Mouse (Mus musculus) C2C12 (cell line): ENCODE data around the gene Btnl2. TPM values are rescaled to one million over a fixed set of nuclear protein-coding genes. Genes with fewer than 3 reads are reported as not detected.

Source experiments
- H3K27me3 ChIP-seq: one replicate; pipeline ENCODE4 v1.6.1; 2011; ENCODE audit not compliant: control insufficient read depth, insufficient read depth, insufficient read length
- H3K36me3 ChIP-seq: one replicate; pipeline ENCODE4 v1.6.1; 2011; ENCODE audit not compliant: control insufficient read depth, insufficient read depth
- H3K4me3 ChIP-seq: one replicate; pipeline ENCODE4 v1.5.1; 2011; ENCODE audit warnings: mild to moderate bottlenecking, control low read depth; ENCODE audit not compliant: poor library complexity, insufficient read depth, severe bottlenecking
- H3K79me2 ChIP-seq: one replicate; pipeline ENCODE4 v1.6.1; 2011; ENCODE audit not compliant: control insufficient read depth, insufficient read depth
- H3K79me3 ChIP-seq: one replicate; pipeline ENCODE4 v1.6.1; 2011; ENCODE audit warnings: low read depth, control low read depth
- H3ac ChIP-seq: one replicate; pipeline ENCODE3; 2011; ENCODE audit warnings: low read depth; ENCODE audit not compliant: control insufficient read depth, insufficient read length
- CEBPB ChIP-seq: IDR thresholded peaks from one replicate; pipeline ENCODE4 v1.6.1; 2011; ENCODE audit warnings: low read depth, mild to moderate bottlenecking, control low read depth, moderate library complexity
- CTCF ChIP-seq: IDR thresholded peaks from one replicate; pipeline ENCODE4 v1.5.1; 2011; ENCODE audit not compliant: control insufficient read depth, insufficient read depth, insufficient read length
- FOSL1 ChIP-seq: IDR thresholded peaks from one replicate; pipeline ENCODE4 v1.8.0; 2011; ENCODE audit warnings: mild to moderate bottlenecking, low read length; ENCODE audit not compliant: poor library complexity, insufficient read depth, severe bottlenecking
- MAX ChIP-seq: IDR thresholded peaks from one replicate; pipeline ENCODE4 v1.6.1; 2011; ENCODE audit warnings: mild to moderate bottlenecking, control low read depth
- MYOD1 ChIP-seq: IDR thresholded peaks from one replicate; pipeline ENCODE4 v1.6.1; 2011; ENCODE audit warnings: low read depth; ENCODE audit not compliant: control insufficient read depth, insufficient read length
- MYOG ChIP-seq: IDR thresholded peaks from one replicate; pipeline ENCODE4 v1.6.1; 2011; ENCODE audit not compliant: control insufficient read depth, insufficient read length; ENCODE audit errors: extremely low read depth
- USF1 ChIP-seq: IDR thresholded peaks from one replicate; pipeline ENCODE4 v1.6.1; 2011; ENCODE audit warnings: low read depth, mild to moderate bottlenecking, control low read depth, moderate library complexity
- long read RNA-seq, 2 experiments: library from polyadenylated mRNA; unstranded; transcript quantifications; one replicate each; pipeline ENCODE4 v2.0.0; 2019 to 2020
- polyA plus RNA-seq: library from polyadenylated mRNA; unstranded; fragments of >200 nt; fragmentation: generic; extraction: Trizol; gene quantifications from one replicate; pipeline ENCODE4 v1.2.1, GENCODE M21; 2012; ENCODE audit warnings: missing spikeins

The Btnl2 gene
- polyA plus RNA-seq, result not detected
- long read RNA-seq, experiment 1, result 0 reads
- long read RNA-seq, experiment 2, result 0 reads

- no peak within 1 kb of the TSS for H3ac ChIP-seq
- H3K4me3 ChIP-seq, result no peak within 1 kb of the TSS
- no peaks in the 10 kb centered on the region for H3K79me3 ChIP-seq
- peaks cover 6% of the 10 kb centered on the region for H3K27me3 ChIP-seq
- H3K79me2 ChIP-seq, result no peaks in the 10 kb centered on the region
- TF ChIP-seq MYOD1 (no peak), FOSL1 (no peak), MYOG (no peak), CTCF (no peak), MAX (no peak), USF1 (no peak), CEBPB (no peak)
- no peaks in the 10 kb centered on the region for H3K36me3 ChIP-seq
Measured at GRCm38 (mm10) chr17:34354539-34354938, at the start of gene Btnl2. Btnl2 (plus strand) TSS chr17:34354822.

DNA sequence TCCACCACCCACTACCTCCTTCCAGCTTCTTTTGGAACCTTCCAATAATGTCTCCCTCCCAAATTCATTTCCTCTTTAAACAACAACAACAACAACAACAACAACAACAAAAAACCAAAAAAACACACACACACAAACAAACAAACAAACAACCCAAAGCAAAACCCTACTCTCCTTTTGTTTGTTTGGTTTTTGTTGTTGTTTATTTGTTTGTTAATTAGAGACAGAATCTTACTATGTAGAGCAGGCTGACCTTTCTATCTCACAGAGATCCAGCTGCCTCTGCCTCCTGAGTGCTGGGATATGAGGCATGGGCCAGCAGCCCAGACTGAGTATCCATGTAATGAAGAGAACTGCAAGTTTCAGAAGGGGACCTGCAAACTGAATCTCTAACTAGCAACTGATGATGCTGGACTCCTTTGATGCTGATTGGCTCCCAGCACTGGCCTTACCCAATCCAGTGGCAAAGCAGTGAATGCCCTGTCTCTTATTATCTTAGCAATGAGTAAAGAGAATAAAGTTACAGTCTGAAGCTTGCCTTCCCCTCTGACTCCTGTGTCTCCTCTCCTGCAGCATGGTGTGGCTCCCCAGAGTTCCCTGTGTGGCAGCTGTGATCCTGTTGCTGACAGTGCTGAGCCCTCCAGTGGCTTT is 49.1 kb upstream of the Btnl2 start, which contains the start of gene H2-Eb1:
Gene H2-Eb1, plus strand, starts transcription at position 488 of the 651 bp plus-strand sequence.
- Histone ChIP-seq H3K79me2 (no peaks in the 10 kb centered on the region), H3K4me3 (no peak within 1 kb of the TSS), H3K27me3 (peaks cover 13% of the 10 kb centered on the region), H3ac (no peak within 1 kb of the TSS), H3K79me3 (no peaks in the 10 kb centered on the region), H3K36me3 (no peaks in the 10 kb centered on the region)
- TF ChIP-seq CEBPB (no peak), FOSL1 (no peak), MAX (no peak), USF1 (no peak), MYOD1 (no peak), CTCF (no peak), MYOG (no peak)

- H3K79me2 ChIP-seq, result no peaks in the 10 kb centered on the region
- peaks cover 11% of the 10 kb centered on the region for H3K27me3 ChIP-seq
- H3K4me3 ChIP-seq, result no peak overlapping the region
- no peaks in the 10 kb centered on the region for H3K36me3 ChIP-seq
- H3K79me3 ChIP-seq, result no peaks in the 10 kb centered on the region
- TF ChIP-seq CEBPB (no peak), MYOD1 (no peak), MYOG (no peak), USF1 (no peak), MAX (no peak), FOSL1 (no peak), CTCF (no peak)
- H3ac ChIP-seq, result no peak overlapping the region
Measured at GRCm38 (mm10) chr17:34306407-34306806, 48.2 kb upstream of the Btnl2 start.

DNA sequence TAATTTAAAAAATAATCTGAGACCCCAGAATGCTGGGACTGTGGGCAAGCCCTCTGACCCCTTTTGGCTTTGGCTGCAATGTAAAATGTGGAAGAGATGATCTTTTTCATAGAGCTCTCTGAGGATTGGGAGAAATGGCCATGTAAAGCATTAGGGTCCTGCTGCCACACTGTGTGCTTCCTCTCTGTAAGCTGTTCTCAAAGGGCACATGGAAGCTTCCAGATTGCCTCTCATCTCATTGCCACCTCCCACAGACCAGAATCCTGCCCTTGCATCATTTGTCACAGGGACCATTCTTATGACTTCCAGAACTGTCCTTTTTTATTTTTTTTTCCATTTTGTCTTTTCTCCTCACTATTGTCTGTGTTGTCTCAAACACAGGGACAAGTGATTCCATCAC is 47.4 kb upstream of the Btnl2 start:
- Histone ChIP-seq H3K79me2 (no peaks in the 10 kb centered on the region), H3ac (no peak overlapping the region), H3K79me3 (no peaks in the 10 kb centered on the region), H3K27me3 (peaks cover 8% of the 10 kb centered on the region), H3K36me3 (no peaks in the 10 kb centered on the region), H3K4me3 (no peak overlapping the region)
- TF ChIP-seq USF1 (no peak), MYOG (no peak), FOSL1 (no peak), CEBPB (no peak), MYOD1 (no peak), MAX (no peak), CTCF (no peak)

DNA sequence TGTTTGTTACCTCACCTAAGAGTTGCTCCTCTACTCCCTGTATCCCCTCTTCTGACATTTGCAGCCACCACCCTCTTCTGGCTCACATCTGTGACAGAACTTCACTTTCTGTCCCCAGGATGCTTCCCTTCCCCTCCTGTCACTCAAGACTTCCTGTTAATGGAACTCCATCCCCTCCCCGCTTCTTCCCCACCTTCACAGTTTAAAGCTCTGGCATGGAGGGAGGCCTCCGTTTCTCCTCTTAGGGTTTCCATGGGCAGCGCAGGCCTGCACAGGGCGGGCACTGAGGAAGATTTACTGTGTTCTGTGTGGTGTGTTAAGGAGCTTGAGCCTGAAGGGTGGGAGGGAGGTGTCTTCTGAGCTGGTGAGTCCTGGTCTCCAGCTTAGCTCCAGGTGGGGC is 46.5 kb upstream of the Btnl2 start:
- no peak overlapping the region for H3K4me3 ChIP-seq
- H3K36me3 ChIP-seq, result no peaks in the 10 kb centered on the region
- no peak for TF ChIP-seq CTCF
- no peak for TF ChIP-seq MAX
- TF ChIP-seq MYOD1, result no peak
- no peak for TF ChIP-seq MYOG
- TF ChIP-seq CEBPB, result no peak
- no peak for TF ChIP-seq FOSL1
- no peak for TF ChIP-seq USF1
- no peaks in the 10 kb centered on the region for H3K79me3 ChIP-seq
- H3K79me2 ChIP-seq, result no peaks in the 10 kb centered on the region
- peaks cover 8% of the 10 kb centered on the region for H3K27me3 ChIP-seq
- H3ac ChIP-seq, result no peak overlapping the region

DNA sequence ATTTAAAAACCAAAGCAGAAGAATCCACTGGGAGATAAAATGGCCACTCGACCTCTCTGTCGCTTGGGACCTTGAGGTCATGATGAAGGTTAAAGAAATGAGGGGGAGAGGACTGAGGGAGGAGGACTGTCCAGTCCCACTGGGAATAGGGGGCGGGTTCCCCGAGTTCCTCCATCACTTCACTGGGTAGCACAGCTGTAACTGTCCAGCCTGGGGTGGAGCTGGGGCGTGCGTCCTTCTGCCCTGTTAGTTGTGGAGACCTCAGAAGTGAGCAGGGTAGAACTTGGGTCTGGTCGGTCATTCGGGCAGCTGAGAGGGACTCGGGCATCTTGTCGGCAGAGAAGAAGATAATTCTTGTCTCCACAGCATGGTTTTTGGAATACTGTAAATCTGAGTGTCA is 45.4 kb upstream of the Btnl2 start:
- no peak overlapping the region for H3K4me3 ChIP-seq
- H3K79me3 ChIP-seq, result no peaks in the 10 kb centered on the region
- peaks cover 9% of the 10 kb centered on the region for H3K27me3 ChIP-seq
- TF ChIP-seq USF1 (no peak), MYOD1 (no peak), MYOG (no peak)
- H3K79me2 ChIP-seq, result no peaks in the 10 kb centered on the region
- H3ac ChIP-seq, result no peak overlapping the region
- no peaks in the 10 kb centered on the region for H3K36me3 ChIP-seq
